Mouse (Mus musculus): ENCODE results near the gene Slc22a4.

GRCm38 (mm10) chr11:54053090-54053489, 25.2 kb upstream of the Slc22a4 start:
- TF ChIP-seq CTCF (IDR thresholded peaks at IDR 0.05; ENCODE audit: extremely low read depth, insufficient read depth, low read length) (no peak), POLR2A (IDR thresholded peaks at IDR 0.05; ENCODE audit: extremely low read depth, insufficient read depth, low read length) (no peak)

Data from cortical plate, adult 2 months (tissue).